Mouse (Mus musculus): ENCODE data around the gene Sacs.

GRCm38 (mm10) chr14:61097974-61098625 is 40.2 kb upstream of the Sacs start:
- TF ChIP-seq CTCF (IDR thresholded peaks at IDR 0.05; ENCODE audit: low read depth) (no peak), EP300 (optimal IDR thresholded peaks at IDR 0.05) (no peak)
